Mouse (Mus musculus) layer of hippocampus, adult 9-10 months (tissue): Measurements from ENCODE around the gene Eef1akmt2.

Source experiments
- DNase-seq: peaks from one replicate; pipeline ENCODE4 v3.0.0; 2022; ENCODE audit warnings: low spot score

Eef1akmt2 gene

DNA sequence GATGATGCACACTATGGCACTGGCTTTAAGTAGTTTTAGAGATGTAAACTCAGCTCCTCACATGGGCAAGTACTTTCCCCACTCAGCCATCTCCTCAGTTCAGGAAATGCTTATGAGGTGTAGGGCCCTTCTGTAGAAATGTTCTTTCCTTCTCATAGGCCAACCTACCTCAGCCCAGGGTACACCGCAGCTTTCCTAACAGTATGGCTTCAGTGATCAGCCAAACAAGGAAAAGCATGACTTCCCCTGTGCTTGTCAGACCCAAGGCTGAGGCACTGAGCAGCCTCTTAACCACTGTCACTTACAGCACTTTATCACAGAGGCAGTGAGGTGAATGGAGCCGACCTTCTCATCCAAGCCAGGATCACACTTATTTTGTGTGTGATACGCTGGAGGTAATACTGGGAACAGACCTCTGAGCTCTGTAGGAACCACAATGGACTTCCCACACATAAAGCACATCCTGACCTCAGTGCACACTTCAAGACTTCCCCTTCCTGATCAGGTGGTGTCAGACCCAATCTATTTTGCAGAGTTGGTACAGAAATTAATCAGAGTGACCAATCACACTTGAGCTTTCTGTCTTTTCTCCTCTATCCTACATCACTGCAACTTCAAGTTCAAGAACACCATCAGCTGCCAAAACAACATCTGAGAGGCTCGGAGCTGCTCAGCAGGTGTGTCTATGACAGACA lies 64.8 kb downstream of the Eef1akmt2 start:
- no peak for DNase-seq

DNA sequence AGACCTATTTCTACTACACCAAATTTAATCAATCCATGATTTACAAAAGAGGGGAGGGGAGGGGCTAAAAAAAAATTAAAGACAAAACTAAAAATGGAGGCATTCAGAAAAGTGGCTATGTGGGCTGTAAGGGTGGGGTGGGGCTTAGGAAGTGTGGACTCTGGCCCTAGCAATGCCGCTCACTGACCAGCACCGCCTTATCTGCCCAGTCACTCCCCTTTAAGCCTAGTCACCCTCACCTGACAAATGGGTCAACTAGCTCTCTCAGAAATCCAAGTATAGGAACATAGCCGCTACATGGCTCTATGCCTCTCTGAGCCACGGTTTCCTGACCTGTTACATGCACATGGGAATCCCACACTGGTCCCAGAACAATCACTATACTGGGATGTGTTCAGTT lies 65.5 kb downstream of the Eef1akmt2 start:
- DNase-seq = no peak

DNA sequence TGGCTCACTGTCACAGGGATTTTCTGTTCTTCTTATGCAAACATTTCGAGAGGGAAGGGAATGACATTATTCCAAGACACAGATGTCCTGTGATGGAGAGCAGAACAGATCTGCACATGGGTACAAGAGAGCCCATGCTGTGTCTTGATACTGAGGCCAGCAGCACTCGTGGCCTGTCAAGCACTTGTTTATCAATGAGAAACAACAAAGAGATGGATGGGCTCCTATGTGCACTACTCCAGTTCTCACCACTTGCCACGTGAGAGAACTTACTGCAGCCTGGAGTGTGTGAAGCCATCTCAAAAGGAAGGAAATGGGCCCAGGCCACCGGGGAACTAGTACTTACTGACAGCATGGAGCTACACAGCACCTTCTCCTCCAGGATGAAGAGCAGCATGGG lies 66.0 kb downstream of the Eef1akmt2 start:
- DNase-seq = no peak

DNA sequence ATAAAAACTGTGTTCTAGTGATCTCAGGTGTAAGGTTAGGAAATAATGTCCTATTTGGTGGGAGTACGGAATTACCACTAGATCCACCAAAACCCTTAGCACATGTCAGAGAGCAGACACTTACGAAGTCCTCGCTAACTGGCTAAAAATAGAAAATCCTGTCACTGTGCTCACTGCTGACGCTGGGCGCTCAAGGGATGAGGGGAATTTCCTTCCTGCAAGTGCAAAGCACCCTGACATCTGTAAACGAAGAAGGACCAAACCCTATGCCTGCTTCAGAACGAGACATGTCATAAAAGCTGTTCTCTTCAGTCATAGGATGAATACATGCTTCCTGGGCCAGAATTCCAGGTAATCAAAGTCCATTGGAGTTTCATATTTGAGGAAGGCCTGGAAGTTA lies 66.5 kb downstream of the Eef1akmt2 start:
- no peak for DNase-seq

DNA sequence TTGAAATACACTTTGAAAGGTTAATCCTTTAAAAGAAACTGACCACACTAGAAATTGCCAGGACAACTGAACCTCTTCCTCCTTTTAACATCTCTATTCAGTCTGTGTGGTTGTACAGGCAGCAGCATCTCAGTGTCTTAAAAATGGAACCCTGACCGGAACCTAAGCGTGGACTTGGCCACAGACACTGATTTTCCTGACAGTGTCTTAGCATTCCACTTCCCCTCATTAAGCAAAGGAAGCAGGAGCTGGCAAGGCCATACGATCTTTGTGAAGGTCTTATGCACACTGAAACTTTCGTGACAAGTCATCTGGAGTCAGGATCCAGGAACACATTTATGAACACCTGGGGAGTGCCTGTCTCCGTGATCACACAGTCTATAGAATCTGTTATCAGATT lies 68.4 kb downstream of the Eef1akmt2 start:
- DNase-seq = no peak

DNA sequence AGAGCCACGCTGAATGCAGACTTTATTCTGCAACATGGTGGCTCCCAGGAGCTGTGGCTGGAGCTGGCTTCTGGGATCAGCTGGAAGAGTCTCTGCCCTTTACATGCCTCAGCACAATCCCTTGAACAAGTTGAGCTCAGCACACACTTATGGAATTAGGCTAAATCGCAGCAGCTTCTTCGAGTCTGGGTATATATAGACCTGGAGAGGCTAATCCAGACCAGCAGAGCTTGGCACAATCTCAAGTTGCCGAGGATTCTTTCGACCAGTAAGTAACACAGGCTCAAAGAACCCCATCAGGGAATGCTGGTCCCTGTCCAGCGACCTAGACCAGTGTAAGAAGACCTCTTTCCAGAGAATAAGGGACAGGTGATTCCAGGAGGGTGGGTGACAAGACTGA lies 70.6 kb downstream of the Eef1akmt2 start:
- no peak for DNase-seq

DNA sequence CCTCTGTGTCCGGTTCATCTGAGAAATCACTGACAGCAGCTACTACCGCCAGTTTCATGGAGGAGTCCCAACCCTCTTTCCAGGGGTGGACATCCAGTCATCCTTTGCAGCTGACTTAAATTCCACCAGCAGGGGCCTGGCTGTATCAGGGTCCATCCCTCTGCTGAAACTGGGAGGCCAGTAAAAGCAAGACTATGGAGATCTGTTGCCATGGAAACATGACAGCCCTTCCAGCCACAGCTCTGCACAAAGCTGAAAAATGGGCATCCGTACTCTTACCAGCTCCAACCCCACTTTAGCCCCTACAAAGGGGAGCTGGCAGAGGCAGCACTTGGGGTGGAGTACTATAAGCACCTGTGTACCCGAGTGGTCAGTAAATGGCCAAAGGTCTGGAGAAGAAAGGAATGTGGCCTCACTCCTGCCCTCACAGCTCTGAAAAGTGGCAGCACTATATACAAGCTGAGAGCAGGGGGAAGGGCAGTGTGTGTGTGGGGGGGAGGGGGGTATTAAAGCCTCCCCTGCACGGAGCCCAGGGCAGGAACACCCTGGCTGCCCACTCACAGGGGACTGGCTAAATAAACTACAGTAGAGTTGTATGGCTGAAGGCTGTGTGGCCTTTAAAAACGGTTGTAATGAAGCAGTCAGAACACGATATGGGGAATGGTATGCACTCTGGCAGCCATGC lies 71.2 kb downstream of the Eef1akmt2 start:
- DNase-seq = no peak

DNA sequence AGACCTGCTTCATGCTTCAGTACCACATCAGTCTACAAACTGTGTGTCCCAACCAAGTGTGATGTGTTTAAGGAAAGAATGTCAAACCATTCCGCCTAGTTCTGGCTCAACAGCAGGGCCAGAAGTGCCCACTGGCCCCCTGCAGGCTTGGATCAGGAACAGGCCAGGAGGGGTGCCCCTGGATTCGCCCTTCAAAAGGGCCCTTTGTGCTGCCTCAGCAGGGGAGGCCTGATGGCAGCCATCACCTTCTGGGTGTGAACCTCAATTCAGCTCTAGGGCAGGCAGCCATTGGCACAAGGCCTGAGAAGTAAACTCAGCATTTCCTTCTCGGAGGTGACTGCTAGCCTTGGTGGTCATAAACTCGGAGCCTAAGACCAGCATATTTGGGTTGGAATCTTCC lies 71.9 kb downstream of the Eef1akmt2 start:
- no peak for DNase-seq

DNA sequence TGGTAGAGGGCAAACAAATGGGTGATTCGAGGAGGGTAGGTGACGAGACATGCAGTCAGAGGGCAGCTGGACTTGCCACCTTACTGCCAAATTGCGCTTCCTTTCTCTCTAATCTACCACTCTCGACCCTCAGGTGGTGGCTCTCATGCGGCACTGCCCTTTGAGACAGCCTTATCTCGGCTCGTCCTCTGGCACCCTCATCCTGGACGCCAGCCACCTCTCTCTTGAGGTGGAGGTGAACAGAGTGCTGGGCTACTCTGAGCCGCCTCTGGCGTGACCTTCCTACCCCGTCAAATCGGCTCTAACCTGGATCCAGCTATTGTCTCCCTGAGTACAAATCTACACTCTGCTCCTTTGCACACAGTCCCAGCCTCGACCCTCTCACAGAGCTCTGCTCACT lies 73.8 kb downstream of the Eef1akmt2 start:
- no peak for DNase-seq

DNA sequence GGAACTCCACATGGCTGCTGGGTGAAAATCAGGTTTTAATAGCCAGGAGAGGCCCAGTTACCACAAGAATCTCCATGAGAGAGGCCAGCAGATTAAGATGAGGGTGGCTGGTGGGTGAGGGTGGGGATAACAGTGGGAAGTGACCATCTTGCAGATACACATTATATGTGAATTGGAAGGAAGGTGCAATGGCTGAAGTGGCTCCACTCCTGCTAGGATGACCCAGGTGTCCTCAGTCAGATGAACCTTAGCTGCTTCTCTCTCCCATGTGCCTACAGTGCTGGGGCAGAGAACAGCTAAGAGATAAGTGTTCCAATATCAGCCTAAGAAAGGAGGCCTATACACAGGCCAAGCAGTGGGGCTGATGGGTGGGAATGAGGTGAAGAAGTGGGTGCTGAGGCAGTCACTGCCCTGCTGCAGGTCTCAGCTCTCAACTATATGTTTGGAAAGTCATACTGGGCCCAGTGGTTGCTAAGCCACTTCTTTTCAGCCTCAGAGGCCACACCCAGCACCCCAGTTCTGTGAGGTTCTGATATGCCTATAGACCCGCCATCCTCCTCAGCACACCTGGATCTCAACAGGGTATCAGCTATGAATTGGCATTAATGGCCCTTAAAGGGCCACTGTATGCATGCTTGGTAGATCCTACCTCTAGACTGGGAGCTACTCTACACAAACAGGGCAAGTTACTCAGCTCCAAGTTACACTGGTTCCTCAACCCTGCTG lies 74.6 kb downstream of the Eef1akmt2 start:
- no peak for DNase-seq
